Mouse (Mus musculus) neural tube, embryonic 15.5 days (tissue): ENCODE results near the gene Gmeb2. TPM values are rescaled to one million over a fixed set of nuclear protein-coding genes. Genes with fewer than 3 reads are reported as not detected.

ENCODE experiments used
- ATAC-seq: fragments of 200-750 bp; cut with Nextera tagmentation; 2 replicates; pipeline ENCODE4 v1.8.0; 2017; ENCODE audit warnings: mild to moderate bottlenecking, moderate TSS enrichment, moderate library complexity; ENCODE audit not compliant: low FRiP score
- H3K27ac ChIP-seq: fragments of 300-500 bp; sonication (generic); replicated peaks from 2 replicates; pipeline ENCODE4 v1.5.1; 2015; ENCODE audit warnings: mild to moderate bottlenecking, inconsistent platforms
- H3K27me3 ChIP-seq: fragments of 300-500 bp; sonication (generic); replicated peaks from 2 replicates; pipeline ENCODE4 v1.6.1; 2015; ENCODE audit warnings: inconsistent platforms
- H3K36me3 ChIP-seq: fragments of 300-500 bp; sonication (generic); 2 replicates; pipeline ENCODE4 v1.6.1; 2015; ENCODE audit warnings: inconsistent platforms
- H3K4me1 ChIP-seq: fragments of 300-500 bp; sonication (generic); 2 replicates; pipeline ENCODE4 v1.6.1; 2015; ENCODE audit warnings: inconsistent platforms
- H3K4me2 ChIP-seq: fragments of 300-500 bp; sonication (generic); 2 replicates; pipeline ENCODE4 v1.6.1; 2015; ENCODE audit warnings: inconsistent platforms, mild to moderate bottlenecking, moderate library complexity
- H3K4me3 ChIP-seq: fragments of 300-500 bp; sonication (generic); replicated peaks from 2 replicates; pipeline ENCODE4 v1.5.1; 2015; ENCODE audit warnings: mild to moderate bottlenecking, inconsistent platforms
- H3K9ac ChIP-seq: fragments of 300-500 bp; sonication (generic); replicated peaks from 2 replicates; pipeline ENCODE4 v1.6.1; 2015; ENCODE audit warnings: mild to moderate bottlenecking, inconsistent platforms
- H3K9me3 ChIP-seq: fragments of 300-500 bp; sonication (generic); replicated peaks from 2 replicates; pipeline ENCODE4 v1.6.1; 2016; ENCODE audit warnings: inconsistent platforms
- WGBS: fragments of 180-500 bp; shearing (Covaris S2); methylation state at CpG from one replicate; pipeline ENCODE4 v1.1.7; 2015; ENCODE audit warnings: mixed read lengths; 5-methylcytosine and 5-hydroxymethylcytosine counted together
- polyA plus RNA-seq: library from polyadenylated mRNA; unstranded; fragments of >200 nt; fragmentation: Nextera tagmentation; extraction: Ambion mirVana; gene quantifications from 2 replicates; pipeline ENCODE4 v1.2.1, GENCODE M21; 2015

Gmeb2 gene
- polyA plus RNA-seq, 1 experiment from 2014 or later = 13.9 TPM

DNA sequence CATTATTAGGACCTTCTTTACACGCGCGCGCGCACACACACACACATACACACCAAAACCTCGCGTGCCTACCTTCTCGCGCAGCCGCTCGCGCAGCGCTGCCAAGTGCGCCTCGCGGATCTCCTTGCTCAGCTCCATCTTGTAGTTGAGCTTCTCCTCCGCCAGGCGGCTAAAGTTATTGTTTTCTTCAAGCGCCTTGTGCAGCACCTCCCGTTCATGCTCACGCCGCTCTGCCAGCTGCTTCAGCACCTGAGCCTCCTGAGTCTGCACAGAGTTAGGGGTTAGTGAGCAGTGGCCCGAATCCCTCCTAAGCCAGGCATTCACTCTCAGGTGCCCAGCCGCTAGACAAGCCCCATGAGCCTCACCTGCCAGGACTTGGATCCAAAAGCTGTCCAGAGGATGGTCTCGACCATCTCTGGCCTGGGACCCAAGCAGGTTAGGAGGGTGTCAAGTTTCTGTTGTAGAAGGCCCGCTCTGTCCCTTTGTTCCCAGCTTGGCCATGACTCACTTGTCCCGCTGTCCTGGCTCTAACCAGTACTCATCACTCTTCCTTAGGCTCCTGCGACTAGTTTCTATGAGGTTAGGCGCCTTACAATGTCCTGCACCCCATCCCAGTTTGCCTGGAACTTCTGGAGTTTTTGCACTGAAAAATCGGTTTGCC, 19.4 kb upstream of the Gmeb2 start:
- H3K27ac ChIP-seq = no peak overlapping the region
- no peak overlapping the region for H3K4me3 ChIP-seq
- 12% methylated on average over 30 of the region's 30 CpGs for WGBS
- peak; percentile 42 for ATAC-seq
- no peaks in the 10 kb centered on the region for H3K27me3 ChIP-seq
- H3K4me2 ChIP-seq = no peak overlapping the region
- peaks cover 54% of the 10 kb centered on the region for H3K36me3 ChIP-seq
- H3K9ac ChIP-seq = no peak overlapping the region
- H3K4me1 ChIP-seq = peaks cover 35% of the 10 kb centered on the region
- H3K9me3 ChIP-seq = no peaks in the 10 kb centered on the region

DNA sequence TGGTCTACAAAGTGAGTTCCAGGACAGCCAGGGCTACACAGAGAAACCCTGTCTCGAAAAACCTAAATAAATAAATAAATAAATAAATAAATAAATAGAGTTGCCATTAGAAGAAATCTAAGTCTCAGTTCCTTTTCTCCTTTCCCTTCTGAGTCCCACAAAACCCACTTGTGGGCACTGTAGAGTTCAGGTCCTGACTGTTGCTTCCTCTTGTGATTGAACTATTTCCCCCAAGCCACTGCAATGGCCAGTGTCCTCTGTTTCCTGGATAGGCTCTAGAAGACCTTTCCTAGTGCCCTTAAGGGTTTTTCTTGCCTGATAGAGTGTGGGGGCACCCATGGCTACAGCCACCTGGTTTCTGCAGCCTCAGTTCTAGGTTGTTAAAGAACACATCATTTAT, 17.1 kb upstream of the Gmeb2 start:
- Histone ChIP-seq H3K36me3 (peaks cover 65% of the 10 kb centered on the region), H3K27me3 (no peaks in the 10 kb centered on the region), H3K4me1 (peaks cover 18% of the 10 kb centered on the region), H3K27ac (no peak overlapping the region), H3K9me3 (no peaks in the 10 kb centered on the region), H3K9ac (no peak overlapping the region), H3K4me3 (no peak overlapping the region), H3K4me2 (no peak overlapping the region)
- no peak for ATAC-seq
- 79% methylated on average over 1 of the region's 1 CpGs for WGBS

DNA sequence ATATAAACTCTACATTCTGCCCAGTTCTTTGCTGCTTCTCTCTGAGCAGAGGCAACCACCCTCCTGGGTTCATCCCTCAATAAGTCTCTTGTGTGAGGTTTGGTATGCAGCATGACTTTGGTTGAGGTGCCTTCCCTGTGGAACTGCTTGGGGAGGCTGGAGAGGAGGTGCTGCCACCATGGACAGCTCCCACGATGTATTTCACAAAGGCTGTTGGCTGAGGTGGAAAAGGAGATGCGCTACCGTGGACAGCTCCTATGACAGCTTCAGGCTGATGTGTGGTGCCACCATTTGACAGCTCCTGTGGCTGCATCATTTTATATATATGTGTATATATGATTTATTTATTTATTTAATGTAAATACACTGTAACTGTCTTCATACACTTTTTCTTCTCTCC, 14.2 kb upstream of the Gmeb2 start:
- Histone ChIP-seq H3K4me1 (peaks cover 5% of the 10 kb centered on the region), H3K9ac (no peak overlapping the region), H3K27me3 (no peaks in the 10 kb centered on the region), H3K9me3 (no peaks in the 10 kb centered on the region), H3K27ac (no peak overlapping the region), H3K4me3 (no peak overlapping the region), H3K4me2 (no peak overlapping the region), H3K36me3 (peaks cover 43% of the 10 kb centered on the region)
- no peak for ATAC-seq
- WGBS = 41% methylated on average over 3 of the region's 3 CpGs

DNA sequence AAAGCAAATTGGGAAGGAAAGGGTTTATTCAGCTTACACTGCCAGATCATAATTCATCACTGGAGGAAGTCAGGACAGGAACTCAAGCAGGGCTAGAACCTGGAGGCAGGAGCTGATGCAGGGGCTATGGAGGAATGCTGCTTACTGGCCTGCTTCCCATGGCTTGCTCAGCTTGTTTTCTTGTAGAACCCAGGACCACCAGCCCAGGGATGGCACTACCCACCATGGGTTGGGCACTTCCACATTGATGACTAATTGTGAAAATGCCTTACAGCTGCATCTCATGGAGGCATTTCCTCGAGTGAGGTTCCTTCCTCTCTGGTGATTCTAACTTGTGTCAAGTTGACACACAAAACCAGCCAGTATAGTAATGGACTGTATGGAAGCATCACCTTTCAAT, 3.1 kb upstream of the Gmeb2 start:
- peaks cover 24% of the 10 kb centered on the region for H3K4me1 ChIP-seq
- H3K27ac ChIP-seq = no peak overlapping the region
- H3K9me3 ChIP-seq = no peaks in the 10 kb centered on the region
- 82% methylated on average over 1 of the region's 1 CpGs for WGBS
- H3K4me2 ChIP-seq = no peak overlapping the region
- H3K9ac ChIP-seq = no peak overlapping the region
- no peaks in the 10 kb centered on the region for H3K27me3 ChIP-seq
- no peak overlapping the region for H3K4me3 ChIP-seq
- peaks cover 3% of the 10 kb centered on the region; the same call in 1 of the 2 replicates for H3K36me3 ChIP-seq
- ATAC-seq = no peak

DNA sequence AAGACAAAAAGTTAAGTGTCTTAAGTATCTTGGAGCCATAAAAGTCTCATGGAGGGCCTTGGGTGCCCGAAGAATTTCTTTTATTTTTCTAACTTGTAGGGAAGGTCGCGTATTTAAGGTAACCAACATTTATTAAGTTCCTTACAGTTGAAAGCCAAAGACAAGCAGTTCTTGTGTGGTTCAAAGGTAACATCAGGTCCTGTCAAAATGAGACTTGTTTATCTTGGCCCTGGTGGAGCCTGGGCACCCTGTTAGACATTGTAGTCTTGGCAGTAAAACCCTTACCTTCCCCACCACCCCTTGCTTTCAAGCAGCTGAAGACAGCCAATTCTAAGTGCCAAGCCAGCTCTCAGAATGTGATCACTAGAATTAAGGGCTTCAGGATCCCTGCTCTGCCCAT, 856 bp upstream of the Gmeb2 start:
- Histone ChIP-seq H3K4me2 (peak overlapping the region; percentile 69), H3K27ac (no peak overlapping the region), H3K4me1 (peaks cover 24% of the 10 kb centered on the region), H3K36me3 (peaks cover 4% of the 10 kb centered on the region; the same call in 1 of the 2 replicates), H3K9ac (peak overlapping the region; percentile 46; the same call in 1 of the 2 replicates), H3K4me3 (peak overlapping the region; percentile 72), H3K27me3 (no peaks in the 10 kb centered on the region), H3K9me3 (no peaks in the 10 kb centered on the region)
- 72% methylated on average over 3 of the region's 3 CpGs for WGBS
- ATAC-seq = no peak

DNA sequence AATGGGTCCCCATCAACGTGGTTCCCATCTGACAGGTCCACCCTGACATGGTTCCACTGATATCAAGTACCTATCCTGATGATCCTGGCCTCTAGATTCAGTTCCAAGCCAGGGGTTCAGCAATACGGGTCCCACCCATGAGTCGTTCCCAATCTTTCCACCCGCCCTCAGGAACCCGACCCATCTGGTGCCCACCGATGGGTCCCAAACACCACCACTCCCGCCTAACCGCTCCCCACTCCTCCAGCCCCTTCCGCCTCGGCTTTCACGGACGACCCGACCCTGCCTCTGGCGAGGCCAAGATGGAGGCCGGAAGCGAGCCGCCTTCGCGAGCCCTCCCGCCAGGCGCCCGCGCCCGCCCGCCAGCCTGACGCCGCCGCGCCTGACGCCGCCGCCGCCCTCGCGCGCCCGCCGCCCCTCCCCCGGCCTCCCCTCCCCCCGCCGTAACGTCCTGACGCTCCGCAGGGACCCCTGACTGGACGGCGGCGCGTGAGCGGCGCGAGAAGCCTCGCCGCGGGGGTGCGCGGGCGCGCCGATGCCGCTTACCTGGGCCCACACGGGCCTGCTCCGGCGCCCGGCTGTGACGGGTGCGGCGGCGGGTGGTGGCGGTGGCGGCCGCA, 387 bp downstream of the Gmeb2 start:
- H3K4me1 ChIP-seq = peaks cover 24% of the 10 kb centered on the region
- 2% methylated on average over 31 of the region's 71 CpGs for WGBS
- peak overlapping the region; percentile 72 for H3K4me3 ChIP-seq
- H3K27ac ChIP-seq = peak overlapping the region; percentile 98
- no peaks in the 10 kb centered on the region for H3K9me3 ChIP-seq
- no peaks in the 10 kb centered on the region for H3K27me3 ChIP-seq
- peaks cover 9% of the 10 kb centered on the region; the same call in 1 of the 2 replicates for H3K36me3 ChIP-seq
- H3K9ac ChIP-seq = peak overlapping the region; percentile 94
- peak; percentile 87 for ATAC-seq
- H3K4me2 ChIP-seq = peak overlapping the region; percentile 66

DNA sequence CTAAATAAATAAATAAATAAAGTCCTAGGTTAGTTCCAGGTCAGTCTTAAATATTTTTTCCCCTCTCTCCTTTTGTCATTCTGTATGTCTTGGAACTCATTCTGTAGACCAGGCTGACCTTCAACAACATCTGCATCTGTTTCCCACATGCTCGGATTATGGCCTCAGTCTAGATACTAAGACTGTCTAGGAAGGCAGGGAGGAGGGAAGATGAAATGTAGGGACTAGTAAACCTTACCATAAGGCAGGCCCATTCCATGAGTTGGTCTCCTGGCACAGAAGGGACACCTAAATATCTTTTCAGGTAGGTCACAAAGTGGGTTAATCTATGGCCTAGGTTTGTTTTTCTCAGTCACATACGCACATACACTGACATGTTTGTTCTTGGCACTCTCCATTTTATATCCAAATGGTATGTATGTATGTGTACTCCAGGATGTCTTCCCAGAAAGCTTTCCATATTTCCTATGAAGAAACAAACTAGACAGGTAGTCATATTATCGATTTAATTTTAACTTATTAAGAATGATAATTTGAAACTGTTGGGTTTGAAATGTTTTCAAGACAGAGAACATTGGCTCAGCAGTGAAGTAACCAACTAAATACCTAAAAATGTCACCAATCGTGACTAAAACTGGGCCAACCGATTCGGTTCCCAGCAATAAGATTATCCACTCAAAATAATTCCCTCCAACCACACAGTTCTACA, 1.1 kb downstream of the Gmeb2 start:
- Histone ChIP-seq H3K36me3 (peaks cover 9% of the 10 kb centered on the region; the same call in 1 of the 2 replicates), H3K9ac (peak overlapping the region; percentile 94), H3K9me3 (no peaks in the 10 kb centered on the region), H3K27me3 (no peaks in the 10 kb centered on the region), H3K4me1 (peaks cover 24% of the 10 kb centered on the region), H3K27ac (peak overlapping the region; percentile 98), H3K4me3 (peak overlapping the region; percentile 72), H3K4me2 (peak overlapping the region; percentile 66)
- 55% methylated on average over 6 of the region's 6 CpGs for WGBS
- ATAC-seq = no peak

DNA sequence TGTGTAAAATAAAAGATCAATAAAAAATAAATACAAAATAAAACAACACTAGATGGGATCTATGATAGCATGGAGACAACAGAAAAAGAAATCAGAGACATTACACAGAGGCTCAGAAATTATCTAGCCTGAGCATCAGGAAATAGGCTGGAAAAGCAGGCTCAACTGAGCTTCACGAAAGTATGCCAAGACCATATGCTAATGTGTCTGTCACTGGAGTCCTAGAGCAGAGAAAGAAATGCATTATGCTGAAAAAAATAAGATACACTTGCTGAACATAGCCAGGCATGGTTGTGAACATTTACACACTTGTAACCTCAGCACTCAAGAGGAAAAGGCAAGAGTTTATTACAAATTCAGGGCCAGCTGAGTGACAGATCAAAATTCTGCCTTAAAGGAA, 7.9 kb downstream of the Gmeb2 start:
- Histone ChIP-seq H3K4me3 (no peak overlapping the region), H3K4me1 (no peaks in the 10 kb centered on the region), H3K36me3 (peaks cover 33% of the 10 kb centered on the region), H3K9ac (no peak overlapping the region), H3K27ac (no peak overlapping the region), H3K4me2 (no peak overlapping the region), H3K27me3 (no peaks in the 10 kb centered on the region), H3K9me3 (no peaks in the 10 kb centered on the region)
- 78% methylated on average over 1 of the region's 1 CpGs for WGBS
- no peak for ATAC-seq

DNA sequence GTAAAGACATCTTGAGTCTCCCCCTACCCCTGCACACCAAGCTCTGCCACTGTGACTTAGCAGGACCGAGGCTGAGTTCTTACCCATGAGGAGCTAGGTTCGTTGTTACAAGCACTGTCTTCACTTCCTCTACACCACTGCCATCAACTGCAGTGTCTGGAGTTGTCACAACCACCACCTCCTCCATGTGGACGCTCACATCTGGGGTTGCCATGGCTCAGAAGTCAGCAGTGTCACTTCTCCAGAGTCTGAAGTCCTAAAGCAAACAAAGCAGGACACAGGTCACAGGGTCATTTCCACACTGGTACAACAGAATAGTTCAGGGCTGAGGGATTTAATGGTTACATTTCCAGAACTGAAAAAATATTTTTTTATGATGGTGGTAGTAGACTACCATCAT, 10.0 kb downstream of the Gmeb2 start:
- 87% methylated on average over 3 of the region's 3 CpGs for WGBS
- Histone ChIP-seq H3K4me3 (no peak overlapping the region), H3K9ac (no peak overlapping the region), H3K27ac (no peak overlapping the region), H3K4me1 (no peaks in the 10 kb centered on the region), H3K36me3 (peaks cover 40% of the 10 kb centered on the region), H3K27me3 (no peaks in the 10 kb centered on the region), H3K9me3 (no peaks in the 10 kb centered on the region), H3K4me2 (no peak overlapping the region)
- no peak for ATAC-seq

DNA sequence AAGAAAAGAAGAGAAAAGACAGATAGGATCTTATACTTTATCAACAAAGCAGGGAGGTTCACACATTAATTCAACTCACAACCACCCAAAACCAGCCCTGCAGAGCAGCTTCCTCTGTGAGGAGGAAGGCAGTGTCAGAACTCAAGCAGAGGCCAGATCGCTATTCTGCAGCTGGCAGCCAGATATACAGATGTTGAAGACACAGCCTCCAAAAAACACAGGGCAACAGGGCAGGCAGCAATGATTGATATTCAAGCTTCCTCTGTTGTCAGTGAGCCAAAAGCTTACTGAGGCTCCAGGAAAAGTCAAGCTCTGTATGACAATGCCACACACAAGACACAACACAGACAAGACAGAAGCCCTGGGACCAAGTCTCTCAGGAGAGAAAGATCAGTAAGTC, 11.1 kb downstream of the Gmeb2 start:
- Histone ChIP-seq H3K4me1 (no peaks in the 10 kb centered on the region), H3K4me2 (no peak overlapping the region), H3K9me3 (no peaks in the 10 kb centered on the region), H3K4me3 (no peak overlapping the region), H3K27ac (no peak overlapping the region), H3K36me3 (peaks cover 40% of the 10 kb centered on the region), H3K9ac (no peak overlapping the region), H3K27me3 (no peaks in the 10 kb centered on the region)
- 87% methylated on average over 1 of the region's 1 CpGs for WGBS
- no peak for ATAC-seq

DNA sequence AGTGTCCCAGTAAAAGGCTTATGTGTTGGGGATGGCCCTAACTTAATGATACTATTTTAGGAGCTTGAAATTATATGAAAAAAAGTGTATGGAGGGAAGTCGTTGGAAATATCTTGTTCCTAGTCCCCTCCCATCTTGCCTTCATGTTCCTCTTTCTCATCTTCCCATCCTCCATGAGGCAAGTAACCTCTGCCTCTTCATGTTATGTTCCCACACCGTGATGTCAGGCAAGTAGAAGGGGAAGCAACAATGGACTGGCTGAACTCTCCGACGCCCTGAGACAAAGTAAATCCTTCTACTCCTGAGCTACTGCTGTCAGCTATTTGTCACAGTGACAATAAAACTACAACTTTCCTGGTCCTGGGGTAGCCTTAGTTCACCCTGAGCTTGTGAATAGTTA, 13.2 kb downstream of the Gmeb2 start:
- ATAC-seq = no peak
- Histone ChIP-seq H3K36me3 (peaks cover 51% of the 10 kb centered on the region), H3K4me3 (no peak overlapping the region), H3K27me3 (no peaks in the 10 kb centered on the region), H3K27ac (no peak overlapping the region), H3K9ac (no peak overlapping the region), H3K4me1 (no peaks in the 10 kb centered on the region), H3K9me3 (no peaks in the 10 kb centered on the region), H3K4me2 (no peak overlapping the region)
- 73% methylated on average over 4 of the region's 4 CpGs for WGBS

DNA sequence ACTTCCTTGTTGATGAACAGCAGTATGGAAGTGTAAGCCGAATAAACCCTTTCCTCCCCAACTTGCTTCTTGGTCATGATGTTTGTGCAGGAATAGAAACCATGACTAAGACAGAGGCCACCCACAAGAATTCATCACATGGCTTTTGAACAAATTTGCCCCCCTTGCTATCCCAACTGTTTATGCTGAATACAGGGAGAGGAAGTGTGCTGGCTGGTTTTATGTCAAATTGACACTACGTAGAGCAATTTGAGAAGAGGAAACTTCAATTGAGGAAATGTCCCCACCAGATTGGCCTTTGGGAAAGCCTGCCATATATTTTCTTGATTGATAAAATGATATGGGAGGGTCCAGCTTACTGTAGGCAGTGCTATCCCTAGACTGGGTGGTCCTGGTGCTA, 14.0 kb downstream of the Gmeb2 start:
- Histone ChIP-seq H3K36me3 (peaks cover 55% of the 10 kb centered on the region), H3K4me3 (no peak overlapping the region), H3K9ac (no peak overlapping the region), H3K9me3 (no peaks in the 10 kb centered on the region), H3K27ac (no peak overlapping the region), H3K4me2 (no peak overlapping the region), H3K27me3 (no peaks in the 10 kb centered on the region), H3K4me1 (no peaks in the 10 kb centered on the region)
- ATAC-seq = no peak
- 97% methylated on average over 2 of the region's 2 CpGs for WGBS
